Mouse (Mus musculus) CH12.LX (cell line): Measurements from ENCODE around the gene Gucy2e. TPM values are rescaled to one million over a fixed set of nuclear protein-coding genes. Genes with fewer than 3 reads are reported as not detected.

Experiments
- DNase-seq: peaks from one replicate; pipeline ENCODE4 v3.0.0-alpha.2; 2013; ENCODE audit errors: extremely low read depth
- H3K27ac ChIP-seq: 2 replicates; pipeline ENCODE4 v1.5.1; 2012; ENCODE audit warnings: low read depth, mild to moderate bottlenecking, control low read depth, moderate library complexity; ENCODE audit not compliant: insufficient read depth
- H3K27me3 ChIP-seq: replicated peaks from 2 replicates; pipeline ENCODE3; 2012; ENCODE audit warnings: inconsistent platforms
- H3K36me3 ChIP-seq, 2 experiments: replicated peaks in 1 of 2; 2 replicates each; pipeline versions ENCODE3 to v1.6.1; 2012; ENCODE audit warnings: inconsistent platforms in 1 of 2, low read length in 1 of 2, mild to moderate bottlenecking in 1 of 2, mixed read lengths in 1 of 2, moderate library complexity in 1 of 2; ENCODE audit not compliant: control insufficient read depth in 1 of 2, insufficient read depth in 1 of 2
- H3K4me1 ChIP-seq, 2 experiments: 2 replicates each; pipeline ENCODE4 v1.6.1; 2012; ENCODE audit warnings: inconsistent platforms in 1 of 2, moderate library complexity in 1 of 2; ENCODE audit not compliant: insufficient read depth in 2 of 2, control insufficient read depth in 1 of 2
- H3K4me2 ChIP-seq: 2 replicates; pipeline ENCODE4 v1.6.1; 2012; ENCODE audit warnings: low read depth, mild to moderate bottlenecking, control low read depth; ENCODE audit not compliant: poor library complexity, insufficient read depth, severe bottlenecking
- H3K4me3 ChIP-seq, 3 experiments: fragments of 150-350 bp in 1 of 3; sonication (generic) in 1 of 3; replicated peaks in 1 of 3; 2 replicates each; pipeline versions ENCODE3 to v1.5.1; 2011 to 2012; ENCODE audit warnings: low read depth in 2 of 3, low read length in 2 of 3, mild to moderate bottlenecking in 2 of 3, moderate library complexity in 2 of 3, control low read depth in 1 of 3, improper control_type of control experiment in 1 of 3, inconsistent platforms in 1 of 3, mixed read lengths in 1 of 3; ENCODE audit not compliant: poor library complexity in 1 of 3
- H3K79me2 ChIP-seq: replicated peaks from 2 replicates; pipeline ENCODE4 v1.6.1; 2012; ENCODE audit warnings: mild to moderate bottlenecking, moderate library complexity; ENCODE audit not compliant: control insufficient read depth, poor library complexity, insufficient read depth, severe bottlenecking; ENCODE audit errors: extremely low read depth
- H3K9ac ChIP-seq: 2 replicates; pipeline ENCODE4 v1.6.1; 2012; ENCODE audit warnings: low read depth, mild to moderate bottlenecking, control low read depth, moderate library complexity; ENCODE audit not compliant: insufficient read depth
- H3K9me3 ChIP-seq: replicated peaks from 2 replicates; pipeline ENCODE3; 2012; ENCODE audit warnings: low read length, inconsistent platforms, mixed read lengths
- TCF12 ChIP-seq: IDR thresholded peaks from 2 replicates; pipeline ENCODE4 v1.6.1; 2014; ENCODE audit warnings: low read depth, mild to moderate bottlenecking, inconsistent platforms, low read length, improper control_type of control experiment
- dilution Hi-C: fragments of 300-500 bp; cut with MboI; formaldehyde crosslinking; loops from 2 replicates; pipeline ENCODE4 v1.14.3; 2020; ENCODE audit warnings: low sequenced_read_pairs; ENCODE audit not compliant: extremely low pct_unique_long_range_greater_than_20kb, extremely low pct_ligation_motif_present
- in situ Hi-C: fragments of 300-500 bp; cut with MboI; formaldehyde crosslinking; loops from 3 replicates; pipeline ENCODE4 v1.14.3; 2019; ENCODE audit warnings: low sequenced_read_pairs, low pct_ligation_motif_present, low pct_unique_long_range_greater_than_20kb, mixed read lengths
- polyA plus RNA-seq: library from polyadenylated mRNA; unstranded; fragments of >175 nt; gene quantifications from 2 replicates; pipeline ENCODE4 v1.2.1, GENCODE M21; 2012; ENCODE audit warnings: low read depth; ENCODE audit not compliant: insufficient read length
- total RNA-seq, 2 experiments: library from RNA; depleted of rRNA; stranded (reverse); fragments of 300-350 nt in 1 of 2; fragments of >200 nt in 1 of 2; gene quantifications; 2 replicates each; pipeline ENCODE4 v1.2.3; 2012 to 2014

Gene Gucy2e
- total and polyA plus RNA-seq, 3 experiments, result 0.03 TPM; not detected in 2

DNA sequence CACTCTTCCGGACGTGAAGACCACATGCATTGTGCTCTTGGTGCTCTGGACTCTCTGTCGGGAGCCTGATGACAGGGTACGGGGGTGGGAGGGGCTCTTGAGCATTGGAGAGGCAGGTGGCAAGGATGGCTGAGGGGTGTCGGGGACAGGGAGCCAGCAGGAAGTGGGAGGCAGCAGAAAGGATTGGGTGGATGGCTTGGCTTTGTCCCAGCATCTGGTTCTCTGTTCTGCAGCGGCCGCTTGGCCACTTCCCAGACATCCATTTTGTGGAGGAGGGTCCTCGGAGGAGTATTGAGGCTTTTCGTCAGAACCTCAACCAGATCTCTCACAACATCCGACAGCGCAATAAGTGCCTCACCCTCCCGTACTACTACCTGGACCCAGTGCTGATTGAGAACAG lies 67.5 kb downstream of the Gucy2e start:
- no peak overlapping the region for H3K9ac ChIP-seq
- peaks cover 87% of the 10 kb centered on the region for H3K27me3 ChIP-seq
- no peaks in the 10 kb centered on the region for H3K79me2 ChIP-seq
- no peak for TF ChIP-seq TCF12
- H3K4me3 ChIP-seq, result no peak overlapping the region
- H3K9me3 ChIP-seq, result no peaks in the 10 kb centered on the region
- in situ Hi-C loops (no loop called here), dilution Hi-C loops (no loop called here)
- H3K4me1 ChIP-seq, result peaks cover 0 to 2% of the 10 kb centered on the region in 2 experiments; a peak in 1 of 4 replicates
- no peaks in the 10 kb centered on the region for H3K36me3 ChIP-seq
- no peak overlapping the region for H3K4me2 ChIP-seq
- DNase-seq, result no peak
- no peak overlapping the region for H3K27ac ChIP-seq

Other genes starting within 250 kb of the Gucy2e start
Only the 20 nearest of the 21 such genes appear.
- gene Ctc1, start 221.1 kb downstream of the Gucy2e start, total RNA-seq (2012; rRNA removed), result 40.1 and 44.8 TPM in 2 replicates
- gene Ctc1, start 221.1 kb downstream of the Gucy2e start, total RNA-seq (2014; rRNA removed), result 20.5 and 22.7 TPM in 2 replicates
- 44.1 and 69.8 TPM in 2 replicates for gene Ctc1, start 221.1 kb downstream of the Gucy2e start, polyA plus RNA-seq
- gene Aurkb, start 191.4 kb downstream of the Gucy2e start, total RNA-seq (2012; rRNA removed), result 170 and 177 TPM in 2 replicates
- gene Aurkb, start 191.4 kb downstream of the Gucy2e start, total RNA-seq (2014; rRNA removed), result 181 and 190 TPM in 2 replicates
- gene Aurkb, start 191.4 kb downstream of the Gucy2e start, polyA plus RNA-seq, result 178 and 200 TPM in 2 replicates
- gene Borcs6, start 177.3 kb downstream of the Gucy2e start, total RNA-seq (2012; rRNA removed), result 9.7 and 11.1 TPM in 2 replicates
- 5.1 and 7.3 TPM in 2 replicates for gene Borcs6, start 177.3 kb downstream of the Gucy2e start, total RNA-seq (2014; rRNA removed)
- gene Borcs6, start 177.3 kb downstream of the Gucy2e start, polyA plus RNA-seq, result 5.4 and 6.2 TPM in 2 replicates
- gene Tmem107, start 166.2 kb downstream of the Gucy2e start, total RNA-seq (2012; rRNA removed), result 24.4 and 30.1 TPM in 2 replicates
- gene Tmem107, start 166.2 kb downstream of the Gucy2e start, total RNA-seq (2014; rRNA removed), result 20.3 and 31.3 TPM in 2 replicates
- 13.4 and 22.6 TPM in 2 replicates for gene Tmem107, start 166.2 kb downstream of the Gucy2e start, polyA plus RNA-seq
- gene Vamp2, start 148.5 kb downstream of the Gucy2e start, total RNA-seq (2012; rRNA removed), result 8.0 and 8.2 TPM in 2 replicates
- 1.3 and 1.4 TPM in 2 replicates for gene Vamp2, start 148.5 kb downstream of the Gucy2e start, total RNA-seq (2014; rRNA removed)
- gene Vamp2, start 148.5 kb downstream of the Gucy2e start, polyA plus RNA-seq, result 26.0 and 26.7 TPM in 2 replicates
- gene Per1, start 141.8 kb downstream of the Gucy2e start, total RNA-seq (2012; rRNA removed), result 11.5 and 11.8 TPM in 2 replicates
- gene Per1, start 141.8 kb downstream of the Gucy2e start, total RNA-seq (2014; rRNA removed), result 2.8 and 3.2 TPM in 2 replicates
- gene Per1, start 141.8 kb downstream of the Gucy2e start, polyA plus RNA-seq, result 37.9 and 38.3 TPM in 2 replicates
- gene Hes7, start 116.6 kb downstream of the Gucy2e start, total RNA-seq (2012; rRNA removed), result 0.04 TPM in 1 of 2 replicates, not detected in the other
- not detected in 2 replicates for gene Hes7, start 116.6 kb downstream of the Gucy2e start, total RNA-seq (2014; rRNA removed)
- not detected in 2 replicates for gene Hes7, start 116.6 kb downstream of the Gucy2e start, polyA plus RNA-seq
- not detected in 2 replicates for gene 9130213A22Rik, start 114.4 kb downstream of the Gucy2e start, total RNA-seq (2012; rRNA removed)
- not detected in 2 replicates for gene 9130213A22Rik, start 114.4 kb downstream of the Gucy2e start, total RNA-seq (2014; rRNA removed)
- gene 9130213A22Rik, start 114.4 kb downstream of the Gucy2e start, polyA plus RNA-seq, result not detected in 2 replicates
- gene Aloxe3, start 111.1 kb downstream of the Gucy2e start, total RNA-seq (2012; rRNA removed), result 0.13 TPM in 1 of 2 replicates, not detected in the other
- gene Aloxe3, start 111.1 kb downstream of the Gucy2e start, total RNA-seq (2014; rRNA removed), result not detected in 2 replicates
- 0.19 and 0.23 TPM in 2 replicates for gene Aloxe3, start 111.1 kb downstream of the Gucy2e start, polyA plus RNA-seq
- gene Alox12b, start 80.0 kb downstream of the Gucy2e start, total RNA-seq (2012; rRNA removed), result not detected in 2 replicates
- gene Alox12b, start 80.0 kb downstream of the Gucy2e start, total RNA-seq (2014; rRNA removed), result not detected in 2 replicates
- gene Alox12b, start 80.0 kb downstream of the Gucy2e start, polyA plus RNA-seq, result not detected in 2 replicates
- 0.30 and 0.50 TPM in 2 replicates for gene Alox8, start 39.2 kb downstream of the Gucy2e start, total RNA-seq (2012; rRNA removed)
- gene Alox8, start 39.2 kb downstream of the Gucy2e start, total RNA-seq (2014; rRNA removed), result not detected in 2 replicates
- gene Alox8, start 39.2 kb downstream of the Gucy2e start, polyA plus RNA-seq, result 0.10 TPM in 1 of 2 replicates, not detected in the other
- gene Cntrob, start 86.7 kb upstream of the Gucy2e start, total RNA-seq (2012; rRNA removed), result 18.5 and 18.9 TPM in 2 replicates
- 16.4 and 22.0 TPM in 2 replicates for gene Cntrob, start 86.7 kb upstream of the Gucy2e start, total RNA-seq (2014; rRNA removed)
- 36.6 and 41.5 TPM in 2 replicates for gene Cntrob, start 86.7 kb upstream of the Gucy2e start, polyA plus RNA-seq
- 75.0 and 85.4 TPM in 2 replicates for gene Trappc1, start 86.9 kb upstream of the Gucy2e start, total RNA-seq (2012; rRNA removed)
- gene Trappc1, start 86.9 kb upstream of the Gucy2e start, total RNA-seq (2014; rRNA removed), result 102 TPM in 2 replicates
- 101 and 124 TPM in 2 replicates for gene Trappc1, start 86.9 kb upstream of the Gucy2e start, polyA plus RNA-seq
- 0.67 and 1.1 TPM in 2 replicates for gene Kcnab3, start 89.2 kb upstream of the Gucy2e start, total RNA-seq (2012; rRNA removed)
- 0.31 TPM in 1 of 2 replicates, not detected in the other for gene Kcnab3, start 89.2 kb upstream of the Gucy2e start, total RNA-seq (2014; rRNA removed)
- gene Kcnab3, start 89.2 kb upstream of the Gucy2e start, polyA plus RNA-seq, result 0.38 and 0.39 TPM in 2 replicates
- gene Rnf227, start 103.4 kb upstream of the Gucy2e start, total RNA-seq (2012; rRNA removed), result 0.30 and 0.34 TPM in 2 replicates
- gene Rnf227, start 103.4 kb upstream of the Gucy2e start, total RNA-seq (2014; rRNA removed), result not detected in 2 replicates
- 0.21 TPM in 1 of 2 replicates, not detected in the other for gene Rnf227, start 103.4 kb upstream of the Gucy2e start, polyA plus RNA-seq
- gene Chd3, start 132.4 kb upstream of the Gucy2e start, total RNA-seq (2012; rRNA removed), result 66.4 and 69.6 TPM in 2 replicates
- gene Chd3, start 132.4 kb upstream of the Gucy2e start, total RNA-seq (2014; rRNA removed), result 30.6 and 31.9 TPM in 2 replicates
- 87.1 and 92.0 TPM in 2 replicates for gene Chd3, start 132.4 kb upstream of the Gucy2e start, polyA plus RNA-seq
- gene Naa38, start 158.5 kb upstream of the Gucy2e start, total RNA-seq (2012; rRNA removed), result 193 and 208 TPM in 2 replicates
- 161 and 201 TPM in 2 replicates for gene Naa38, start 158.5 kb upstream of the Gucy2e start, total RNA-seq (2014; rRNA removed)
- gene Naa38, start 158.5 kb upstream of the Gucy2e start, polyA plus RNA-seq, result 137 and 153 TPM in 2 replicates
- gene Cyb5d1, start 158.6 kb upstream of the Gucy2e start, total RNA-seq (2012; rRNA removed), result 28.4 and 37.4 TPM in 2 replicates
- 27.3 and 29.3 TPM in 2 replicates for gene Cyb5d1, start 158.6 kb upstream of the Gucy2e start, total RNA-seq (2014; rRNA removed)
- gene Cyb5d1, start 158.6 kb upstream of the Gucy2e start, polyA plus RNA-seq, result 29.5 and 33.2 TPM in 2 replicates
- 0.25 and 0.38 TPM in 2 replicates for gene Tmem88, start 161.2 kb upstream of the Gucy2e start, total RNA-seq (2012; rRNA removed)
- not detected in 2 replicates for gene Tmem88, start 161.2 kb upstream of the Gucy2e start, total RNA-seq (2014; rRNA removed)
- gene Tmem88, start 161.2 kb upstream of the Gucy2e start, polyA plus RNA-seq, result 0.16 and 0.22 TPM in 2 replicates
- gene Kdm6b, start 176.6 kb upstream of the Gucy2e start, total RNA-seq (2012; rRNA removed), result 2.9 and 5.7 TPM in 2 replicates
- 0.36 and 0.66 TPM in 2 replicates for gene Kdm6b, start 176.6 kb upstream of the Gucy2e start, total RNA-seq (2014; rRNA removed)
- 6.0 and 7.2 TPM in 2 replicates for gene Kdm6b, start 176.6 kb upstream of the Gucy2e start, polyA plus RNA-seq